Mouse (Mus musculus): ENCODE measurements around the gene Bora.
"Not testable (repeated sequence)": the region's sequence is repeated elsewhere in the genome, so short reads cannot be mapped to it uniquely, and the experiment has no call there.

DNA sequence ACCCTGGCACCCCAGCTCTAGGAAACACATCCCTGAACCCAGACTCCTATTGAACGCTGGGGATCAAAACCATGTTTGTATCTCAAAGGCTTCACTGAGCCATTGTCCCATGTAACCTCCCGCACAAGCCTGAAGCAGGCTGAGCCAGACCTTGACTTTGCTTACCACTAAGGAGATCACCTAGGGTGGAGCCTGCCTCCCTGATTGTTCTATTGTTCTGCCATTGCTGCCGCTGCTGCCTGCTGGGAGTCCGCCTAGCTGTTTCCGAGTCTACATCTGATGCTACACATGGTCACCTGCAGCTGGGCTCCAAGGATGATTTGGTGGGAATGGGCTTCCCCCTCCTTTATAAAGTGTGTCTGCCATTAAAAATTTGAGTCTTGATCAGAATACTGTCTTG, 6.7 kb upstream of the Bora start:
- not testable (repeated sequence) for TF ChIP-seq CTCF (IDR thresholded peaks at IDR 0.05; ENCODE audit: low read depth); EP300 (optimal IDR thresholded peaks at IDR 0.05)
